Mouse (Mus musculus): ENCODE results near the gene Ddc. TPM values are rescaled to one million over a fixed set of nuclear protein-coding genes. Genes with fewer than 3 reads are reported as not detected.

Ddc gene
- polyA plus RNA-seq, 1 experiment from 2014 or later: 6.0 TPM

- peak; percentile 12 for DNase-seq (ENCODE audit: extremely low spot score, low spot score)
- no peak overlapping the region for H3K4me3 ChIP-seq
These were observed 34.3 kb upstream of the Ddc start for GRCm38 (mm10) chr11:11932102-11932789.

DNA sequence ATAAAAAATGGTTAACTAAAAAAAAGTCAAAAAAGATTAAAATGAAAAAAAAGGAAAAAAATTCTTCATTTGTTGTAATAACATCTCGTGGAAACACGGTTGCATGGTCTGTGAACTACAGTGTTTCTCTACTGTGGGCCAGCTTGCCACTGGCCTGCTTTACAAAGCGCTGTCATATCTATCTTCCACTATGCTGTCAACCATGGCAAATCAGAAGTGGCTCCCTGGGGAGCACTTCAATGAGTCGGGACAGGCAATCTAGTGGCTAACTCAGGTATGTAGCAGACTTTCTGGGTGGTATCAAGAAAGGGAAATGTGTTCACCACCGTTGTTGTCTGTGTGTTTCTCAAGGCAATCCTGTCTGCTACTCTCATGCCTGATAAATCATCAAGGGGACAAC lies 33.7 kb upstream of the Ddc start:
- 86% methylated on average over 5 of the region's 5 CpGs for WGBS
- H3K27me3 ChIP-seq (ENCODE audit: poor library complexity, severe bottlenecking): peaks cover 8% of the 10 kb centered on the region
- DNase-seq (ENCODE audit: extremely low spot score, low spot score): no peak
- H3K27ac ChIP-seq: no peak overlapping the region
- peaks cover 8% of the 10 kb centered on the region; the same call in 1 of the 2 replicates for H3K4me1 ChIP-seq
- no peaks in the 10 kb centered on the region for H3K9me3 ChIP-seq
- no peak overlapping the region for H3K4me3 ChIP-seq
- H3K36me3 ChIP-seq (replicated peaks): peaks cover 75% of the 10 kb centered on the region

More at GRCm38 (mm10) chr11:11932102-11932789, 34.3 kb upstream of the Ddc start:
- peaks cover 8% of the 10 kb centered on the region; the same call in 1 of the 2 replicates for H3K4me1 ChIP-seq
- WGBS: 87% methylated on average over 11 of the region's 11 CpGs
- H3K9me3 ChIP-seq: no peaks in the 10 kb centered on the region
- no peak overlapping the region for H3K27ac ChIP-seq
- H3K27me3 ChIP-seq (ENCODE audit: poor library complexity, severe bottlenecking): peaks cover 14% of the 10 kb centered on the region
- peaks cover 81% of the 10 kb centered on the region for H3K36me3 ChIP-seq (replicated peaks)

DNA sequence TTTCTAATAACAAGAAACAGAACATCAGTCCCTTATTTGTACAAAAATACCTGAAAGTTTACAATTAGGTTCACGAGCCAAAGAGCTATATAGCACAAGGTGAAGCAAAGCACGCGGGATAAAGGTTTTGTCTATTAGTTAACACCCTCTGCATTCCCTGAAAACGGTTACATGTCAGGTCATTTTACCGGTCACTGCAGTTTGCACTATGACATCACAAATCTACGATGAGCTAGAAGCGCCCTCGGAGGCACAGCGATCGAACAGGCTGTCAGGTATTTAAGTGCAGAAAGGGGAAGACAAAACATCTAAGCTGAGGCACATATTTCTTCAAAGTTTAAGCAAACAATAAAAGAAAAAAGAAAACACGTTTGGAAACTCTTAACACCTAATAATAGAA lies 32.6 kb upstream of the Ddc start:
- WGBS: 95% methylated on average over 11 of the region's 11 CpGs
- H3K36me3 ChIP-seq (replicated peaks): peaks cover 64% of the 10 kb centered on the region
- peak; percentile 11 for DNase-seq (ENCODE audit: extremely low spot score, low spot score)
- no peak overlapping the region for H3K4me3 ChIP-seq
- H3K27me3 ChIP-seq (ENCODE audit: poor library complexity, severe bottlenecking): 0 out of 2 replicates have a peak, but pooled peaks cover 2% of the 10 kb centered on the region
- peaks cover 8% of the 10 kb centered on the region; the same call in 1 of the 2 replicates for H3K4me1 ChIP-seq
- H3K27ac ChIP-seq: no peak overlapping the region
- H3K9me3 ChIP-seq: no peaks in the 10 kb centered on the region

- WGBS: 93% methylated on average over 3 of the region's 3 CpGs
- peaks cover 49% of the 10 kb centered on the region for H3K36me3 ChIP-seq (replicated peaks)
These were observed 31.1 kb upstream of the Ddc start for GRCm38 (mm10) chr11:11929059-11929458.

GRCm38 (mm10) chr11:11928586-11928985 lies 30.6 kb upstream of the Ddc start:
- Histone ChIP-seq H3K27ac (no peak overlapping the region), H3K4me3 (no peak overlapping the region), H3K4me1 (peaks cover 13% of the 10 kb centered on the region), H3K9me3 (no peaks in the 10 kb centered on the region), H3K36me3 (replicated peaks) (peaks cover 44% of the 10 kb centered on the region), H3K27me3 (ENCODE audit: poor library complexity, severe bottlenecking) (0 out of 2 replicates have a peak, but pooled peaks cover 3% of the 10 kb centered on the region)
- DNase-seq (ENCODE audit: extremely low spot score, low spot score): peak; percentile 14
- WGBS: 95% methylated on average over 2 of the region's 2 CpGs

More at GRCm38 (mm10) chr11:11929059-11929458, 31.1 kb upstream of the Ddc start:
- peaks cover 9% of the 10 kb centered on the region for H3K4me1 ChIP-seq
- H3K4me3 ChIP-seq: no peak overlapping the region
- H3K27ac ChIP-seq: no peak overlapping the region
- DNase-seq (ENCODE audit: extremely low spot score, low spot score): no peak
- no peaks in the 10 kb centered on the region for H3K9me3 ChIP-seq
- H3K27me3 ChIP-seq (ENCODE audit: poor library complexity, severe bottlenecking): 0 out of 2 replicates have a peak, but pooled peaks cover 3% of the 10 kb centered on the region

DNA sequence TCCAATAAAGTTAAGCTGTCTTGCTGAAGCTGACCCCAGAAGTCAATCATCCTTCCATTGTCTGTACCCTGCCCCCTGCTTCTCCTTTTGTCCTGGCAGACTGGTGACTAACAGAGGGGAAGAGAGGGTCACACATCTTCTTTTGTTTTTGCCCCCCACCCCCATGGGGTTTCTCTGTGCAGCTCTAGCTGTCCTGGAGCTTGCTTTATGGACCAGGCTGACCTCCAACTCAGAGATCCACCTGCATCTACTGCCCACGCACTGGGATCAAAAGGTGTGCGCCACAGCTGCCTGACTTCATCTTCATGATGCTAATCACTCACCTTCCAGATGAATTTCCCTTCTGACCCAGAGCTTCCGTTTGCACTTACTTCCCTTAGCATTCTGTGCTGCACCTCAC lies 26.0 kb upstream of the Ddc start:
- Histone ChIP-seq H3K27me3 (ENCODE audit: poor library complexity, severe bottlenecking) (0 out of 2 replicates have a peak, but pooled peaks cover 3% of the 10 kb centered on the region), H3K9me3 (no peaks in the 10 kb centered on the region), H3K36me3 (replicated peaks) (no peaks in the 10 kb centered on the region), H3K27ac (no peak overlapping the region), H3K4me3 (no peak overlapping the region), H3K4me1 (peaks cover 5% of the 10 kb centered on the region)
- WGBS: 33% methylated on average over 3 of the region's 3 CpGs
- DNase-seq (ENCODE audit: extremely low spot score, low spot score): no peak

- Histone ChIP-seq H3K4me1 (peaks cover 5% of the 10 kb centered on the region), H3K27ac (no peak overlapping the region), H3K4me3 (no peak overlapping the region), H3K27me3 (ENCODE audit: poor library complexity, severe bottlenecking) (0 out of 2 replicates have a peak, but pooled peaks cover 3% of the 10 kb centered on the region), H3K36me3 (replicated peaks) (no peaks in the 10 kb centered on the region), H3K9me3 (no peaks in the 10 kb centered on the region)
- DNase-seq (ENCODE audit: extremely low spot score, low spot score): no peak
- WGBS: 91% methylated on average over 3 of the region's 3 CpGs
These were observed 25.4 kb upstream of the Ddc start for GRCm38 (mm10) chr11:11923345-11923744.

- no peak for DNase-seq (ENCODE audit: extremely low spot score, low spot score)
- Histone ChIP-seq H3K9me3 (no peaks in the 10 kb centered on the region), H3K36me3 (replicated peaks) (no peaks in the 10 kb centered on the region), H3K4me3 (no peak overlapping the region), H3K4me1 (peaks cover 5% of the 10 kb centered on the region), H3K27ac (no peak overlapping the region), H3K27me3 (ENCODE audit: poor library complexity, severe bottlenecking) (0 out of 2 replicates have a peak, but pooled peaks cover 3% of the 10 kb centered on the region)
- 95% methylated on average over 2 of the region's 2 CpGs for WGBS
These were observed 24.2 kb upstream of the Ddc start for GRCm38 (mm10) chr11:11922106-11922505.

DNA sequence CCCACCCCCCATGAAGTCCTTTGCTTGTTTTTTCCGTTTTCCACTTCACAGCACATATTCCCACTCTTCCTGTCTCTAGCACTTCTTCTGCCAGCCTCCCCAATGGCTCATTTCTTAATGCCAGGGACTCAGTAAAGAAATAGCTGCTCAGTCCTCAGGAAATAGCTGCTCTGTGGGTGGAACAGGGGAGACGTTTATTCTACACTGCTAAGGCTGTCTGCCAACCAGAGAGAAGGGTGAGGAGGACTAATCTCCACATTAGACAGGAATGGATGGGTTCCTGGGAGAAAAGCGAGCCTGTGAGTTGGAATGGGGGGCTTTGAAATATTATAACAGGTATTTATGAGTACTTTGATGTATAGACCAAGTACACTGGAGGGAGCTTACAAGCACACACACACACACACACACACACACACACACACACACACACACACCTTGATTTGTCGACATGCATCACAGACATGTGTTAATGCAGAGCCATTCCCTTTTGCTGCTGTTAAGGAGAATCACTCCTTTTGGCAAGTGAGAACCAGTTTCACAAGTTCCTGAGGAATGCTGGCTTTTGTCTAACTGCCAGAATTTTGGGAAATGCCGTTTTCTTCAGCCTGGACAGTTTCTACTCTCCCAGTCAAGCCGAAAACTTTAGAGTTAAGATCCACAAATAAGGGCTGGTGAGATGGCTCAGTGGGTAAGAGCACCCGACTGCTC lies 9.9 kb upstream of the Ddc start:
- Histone ChIP-seq H3K27ac (no peak overlapping the region), H3K9me3 (no peaks in the 10 kb centered on the region), H3K4me3 (no peak overlapping the region), H3K27me3 (ENCODE audit: poor library complexity, severe bottlenecking) (no peaks in the 10 kb centered on the region), H3K36me3 (replicated peaks) (no peaks in the 10 kb centered on the region), H3K4me1 (peaks cover 4% of the 10 kb centered on the region; the same call in 1 of the 2 replicates)
- WGBS: 73% methylated on average over 7 of the region's 7 CpGs
- DNase-seq (ENCODE audit: extremely low spot score, low spot score): no peak

GRCm38 (mm10) chr11:11905518-11905917 lies 7.6 kb upstream of the Ddc start:
- Histone ChIP-seq H3K4me3 (no peak overlapping the region), H3K27me3 (ENCODE audit: poor library complexity, severe bottlenecking) (no peaks in the 10 kb centered on the region), H3K36me3 (replicated peaks) (no peaks in the 10 kb centered on the region), H3K4me1 (peaks cover 4% of the 10 kb centered on the region; the same call in 1 of the 2 replicates), H3K27ac (no peak overlapping the region), H3K9me3 (no peaks in the 10 kb centered on the region)
- no peak for DNase-seq (ENCODE audit: extremely low spot score, low spot score)

GRCm38 (mm10) chr11:11904995-11905394 lies 7.1 kb upstream of the Ddc start:
- Histone ChIP-seq H3K27ac (no peak overlapping the region), H3K36me3 (replicated peaks) (no peaks in the 10 kb centered on the region), H3K4me3 (no peak overlapping the region), H3K27me3 (ENCODE audit: poor library complexity, severe bottlenecking) (no peaks in the 10 kb centered on the region), H3K9me3 (no peaks in the 10 kb centered on the region), H3K4me1 (peaks cover 4% of the 10 kb centered on the region; the same call in 1 of the 2 replicates)
- no peak for DNase-seq (ENCODE audit: extremely low spot score, low spot score)
- WGBS: 60% methylated on average over 5 of the region's 5 CpGs

GRCm38 (mm10) chr11:11901509-11901908 lies 3.6 kb upstream of the Ddc start:
- no peaks in the 10 kb centered on the region for H3K36me3 ChIP-seq (replicated peaks)
- WGBS: 91% methylated on average over 5 of the region's 5 CpGs
- no peaks in the 10 kb centered on the region for H3K27me3 ChIP-seq (ENCODE audit: poor library complexity, severe bottlenecking)
- no peak overlapping the region for H3K27ac ChIP-seq
- no peak overlapping the region for H3K4me3 ChIP-seq
- no peaks in the 10 kb centered on the region for H3K4me1 ChIP-seq
- H3K9me3 ChIP-seq: no peaks in the 10 kb centered on the region
- DNase-seq (ENCODE audit: extremely low spot score, low spot score): no peak

GRCm38 (mm10) chr11:11898496-11898895 lies 552 bp upstream of the Ddc start:
- Histone ChIP-seq H3K27ac (no peak overlapping the region), H3K4me3 (no peak overlapping the region), H3K4me1 (no peaks in the 10 kb centered on the region), H3K27me3 (ENCODE audit: poor library complexity, severe bottlenecking) (no peaks in the 10 kb centered on the region), H3K36me3 (replicated peaks) (no peaks in the 10 kb centered on the region), H3K9me3 (no peaks in the 10 kb centered on the region)
- DNase-seq (ENCODE audit: extremely low spot score, low spot score): no peak
- WGBS: 82% methylated on average over 3 of the region's 3 CpGs
